Mouse (Mus musculus): Measurements from ENCODE around the gene Rhbdf1. TPM values are rescaled to one million over a fixed set of nuclear protein-coding genes. Genes with fewer than 3 reads are reported as not detected.

The Rhbdf1 gene
- polyA plus RNA-seq, 1 experiment from 2014 or later: 35.8 TPM

- Histone ChIP-seq H3K4me2 (replicated peaks; ENCODE audit: low read depth) (no peak overlapping the region), H3K9me3 (ENCODE audit: control insufficient read depth, low read length) (no peaks in the 10 kb centered on the region), H3K27me3 (ENCODE audit: control insufficient read depth, insufficient read depth, low read length) (no peaks in the 10 kb centered on the region), H3K4me1 (replicated peaks; ENCODE audit: control insufficient read depth, insufficient read depth) (no peaks in the 10 kb centered on the region; the same call in 1 of the 2 replicates), H3K9ac (ENCODE audit: low read length) (no peak overlapping the region), H3K4me3 (ENCODE audit: low read depth, low read length) (no peak overlapping the region), H3K36me3 (ENCODE audit: control insufficient read depth, insufficient read depth, low read length) (peaks cover 8% of the 10 kb centered on the region), H3K27ac (replicated peaks) (no peak overlapping the region)
- peak; percentile 42 for DNase-seq (ENCODE audit: low spot score)
- 83% methylated on average over 8 of the region's 8 CpGs for WGBS
- TF ChIP-seq EP300 (optimal IDR thresholded peaks at IDR 0.05): no peak
- no peak for TF ChIP-seq CTCF (IDR thresholded peaks at IDR 0.05; ENCODE audit: low read depth)
- peak; percentile 94 for ATAC-seq (ENCODE audit: low FRiP score, low TSS enrichment)
Observed at GRCm38 (mm10) chr11:32250880-32251763, 29.0 kb upstream of the Rhbdf1 start.

- TF ChIP-seq CTCF (IDR thresholded peaks at IDR 0.05; ENCODE audit: low read depth): no peak
- no peaks in the 10 kb centered on the region for H3K9me3 ChIP-seq (ENCODE audit: control insufficient read depth, low read length)
- peaks cover 13% of the 10 kb centered on the region for H3K36me3 ChIP-seq (ENCODE audit: control insufficient read depth, insufficient read depth, low read length)
- no peak overlapping the region for H3K4me2 ChIP-seq (replicated peaks; ENCODE audit: low read depth)
- no peak overlapping the region for H3K27ac ChIP-seq (replicated peaks)
- no peak for DNase-seq (ENCODE audit: low spot score)
- WGBS: 72% methylated on average over 3 of the region's 3 CpGs
- H3K27me3 ChIP-seq (ENCODE audit: control insufficient read depth, insufficient read depth, low read length): no peaks in the 10 kb centered on the region
- ATAC-seq (ENCODE audit: low FRiP score, low TSS enrichment): no peak
- H3K9ac ChIP-seq (ENCODE audit: low read length): no peak overlapping the region
- H3K4me1 ChIP-seq (replicated peaks; ENCODE audit: control insufficient read depth, insufficient read depth): no peaks in the 10 kb centered on the region; the same call in 1 of the 2 replicates
- no peak overlapping the region for H3K4me3 ChIP-seq (ENCODE audit: low read depth, low read length)
Observed at GRCm38 (mm10) chr11:32248350-32248749, 26.2 kb upstream of the Rhbdf1 start.

- peak; percentile 52 for TF ChIP-seq CTCF (IDR thresholded peaks at IDR 0.05; ENCODE audit: low read depth)
- no peak for TF ChIP-seq EP300 (optimal IDR thresholded peaks at IDR 0.05)
- Histone ChIP-seq H3K9me3 (ENCODE audit: control insufficient read depth, low read length) (no peaks in the 10 kb centered on the region), H3K27me3 (ENCODE audit: control insufficient read depth, insufficient read depth, low read length) (no peaks in the 10 kb centered on the region), H3K4me2 (replicated peaks; ENCODE audit: low read depth) (no peak overlapping the region), H3K27ac (replicated peaks) (no peak overlapping the region), H3K4me3 (ENCODE audit: low read depth, low read length) (no peak overlapping the region), H3K9ac (ENCODE audit: low read length) (no peak overlapping the region), H3K4me1 (replicated peaks; ENCODE audit: control insufficient read depth, insufficient read depth) (no peaks in the 10 kb centered on the region; the same call in 1 of the 2 replicates), H3K36me3 (ENCODE audit: control insufficient read depth, insufficient read depth, low read length) (peaks cover 13% of the 10 kb centered on the region)
- DNase-seq (ENCODE audit: low spot score): no peak
- ATAC-seq (ENCODE audit: low FRiP score, low TSS enrichment): no peak
Observed at GRCm38 (mm10) chr11:32247068-32247467, 25.0 kb upstream of the Rhbdf1 start.

- peak; percentile 77 for ATAC-seq (ENCODE audit: low FRiP score, low TSS enrichment)
- DNase-seq (ENCODE audit: low spot score): no peak
- no peak overlapping the region for H3K9ac ChIP-seq (ENCODE audit: low read length)
- no peak overlapping the region for H3K27ac ChIP-seq (replicated peaks)
- no peaks in the 10 kb centered on the region for H3K27me3 ChIP-seq (ENCODE audit: control insufficient read depth, insufficient read depth, low read length)
- no peak overlapping the region for H3K4me2 ChIP-seq (replicated peaks; ENCODE audit: low read depth)
- H3K4me1 ChIP-seq (replicated peaks; ENCODE audit: control insufficient read depth, insufficient read depth): no peaks in the 10 kb centered on the region
- H3K9me3 ChIP-seq (ENCODE audit: control insufficient read depth, low read length): no peaks in the 10 kb centered on the region
- no peak overlapping the region for H3K4me3 ChIP-seq (ENCODE audit: low read depth, low read length)
- H3K36me3 ChIP-seq (ENCODE audit: control insufficient read depth, insufficient read depth, low read length): peaks cover 13% of the 10 kb centered on the region
- 88% methylated on average over 6 of the region's 6 CpGs for WGBS
- TF ChIP-seq CTCF (IDR thresholded peaks at IDR 0.05; ENCODE audit: low read depth): no peak
- no peak for TF ChIP-seq EP300 (optimal IDR thresholded peaks at IDR 0.05)
Observed at GRCm38 (mm10) chr11:32245614-32246013, 23.5 kb upstream of the Rhbdf1 start.

- DNase-seq (ENCODE audit: low spot score) (no peak), ATAC-seq (ENCODE audit: low FRiP score, low TSS enrichment) (no peak)
- H3K27ac ChIP-seq (replicated peaks): no peak overlapping the region
- WGBS: 85% methylated on average over 1 of the region's 1 CpGs
- no peak overlapping the region for H3K4me3 ChIP-seq (ENCODE audit: low read depth, low read length)
- H3K9me3 ChIP-seq (ENCODE audit: control insufficient read depth, low read length): no peaks in the 10 kb centered on the region
- H3K9ac ChIP-seq (ENCODE audit: low read length): no peak overlapping the region
- H3K4me2 ChIP-seq (replicated peaks; ENCODE audit: low read depth): no peak overlapping the region
- TF ChIP-seq CTCF (IDR thresholded peaks at IDR 0.05; ENCODE audit: low read depth): no peak
- no peak for TF ChIP-seq EP300 (optimal IDR thresholded peaks at IDR 0.05)
- no peaks in the 10 kb centered on the region for H3K27me3 ChIP-seq (ENCODE audit: control insufficient read depth, insufficient read depth, low read length)
- H3K36me3 ChIP-seq (ENCODE audit: control insufficient read depth, insufficient read depth, low read length): peaks cover 13% of the 10 kb centered on the region
- no peaks in the 10 kb centered on the region for H3K4me1 ChIP-seq (replicated peaks; ENCODE audit: control insufficient read depth, insufficient read depth)
Observed at GRCm38 (mm10) chr11:32244617-32245016, 22.5 kb upstream of the Rhbdf1 start.

GRCm38 (mm10) chr11:32244064-32244463, 22.0 kb upstream of the Rhbdf1 start:
- DNase-seq (ENCODE audit: low spot score): no peak

More at GRCm38 (mm10) chr11:32244064-32244463, 22.0 kb upstream of the Rhbdf1 start:
- 58% methylated on average over 3 of the region's 3 CpGs for WGBS
- Histone ChIP-seq H3K4me2 (replicated peaks; ENCODE audit: low read depth) (no peak overlapping the region), H3K9me3 (ENCODE audit: control insufficient read depth, low read length) (no peaks in the 10 kb centered on the region), H3K9ac (ENCODE audit: low read length) (no peak overlapping the region), H3K27me3 (ENCODE audit: control insufficient read depth, insufficient read depth, low read length) (no peaks in the 10 kb centered on the region), H3K4me3 (ENCODE audit: low read depth, low read length) (no peak overlapping the region), H3K4me1 (replicated peaks; ENCODE audit: control insufficient read depth, insufficient read depth) (no peaks in the 10 kb centered on the region), H3K36me3 (ENCODE audit: control insufficient read depth, insufficient read depth, low read length) (peaks cover 13% of the 10 kb centered on the region), H3K27ac (replicated peaks) (peak overlapping the region; percentile 8; the same call in 1 of the 2 replicates)
- ATAC-seq (ENCODE audit: low FRiP score, low TSS enrichment): no peak
- no peak for TF ChIP-seq CTCF (IDR thresholded peaks at IDR 0.05; ENCODE audit: low read depth)
